Comparison of ENCODE assay signal across 17 mouse cellular contexts in genomic region chr1:34458431-34458830, GRCm38 (mm10). TPM values are rescaled to one million over a fixed set of nuclear protein-coding genes. Genes with fewer than 3 reads are reported as not detected.
DNase-seq lines count a peak whose midpoint lies in the region; ATAC-seq and TF ChIP-seq lines count a peak whose summit lies in the region.
"Had no signal": no experiment of that assay in that cellular context is flagged by ENCODE, and none has a peak within 500 bp of the region (broad histone marks: within the 10 kb centered on the region; RNA-seq: fewer than 3 reads in every experiment).

No protein-coding gene starts in this region.

- H3K4me3 ChIP-seq in heart, embryonic 14.5 days (ENCODE audit: control insufficient read depth in 1 of 2, insufficient read depth in 1 of 2, low read depth in 1 of 2, low read length in 2 of 2), result no peak overlapping the region
- H3K4me3 ChIP-seq in lung, postnatal 0 days (ENCODE audit: low read depth, low read length), result no peak overlapping the region
- H3K4me3 ChIP-seq in liver, embryonic 13.5 days (replicated peaks), result no peak overlapping the region

- peaks cover 30% of the 10 kb centered on the region for H3K27me3 ChIP-seq in heart, embryonic 14.5 days (ENCODE audit: control insufficient read depth, insufficient read depth, low read length)
- no peaks in the 10 kb centered on the region for H3K27me3 ChIP-seq in lung, postnatal 0 days (replicated peaks; ENCODE audit: insufficient read depth, low read length)
- peaks cover 33% of the 10 kb centered on the region for H3K27me3 ChIP-seq in liver, embryonic 13.5 days
- H3K27me3 ChIP-seq: intestine, embryonic 15.5 days had no signal

- no peaks in the 10 kb centered on the region for H3K9me3 ChIP-seq in heart, embryonic 14.5 days (ENCODE audit: control insufficient read depth, low read length)
- no peaks in the 10 kb centered on the region for H3K9me3 ChIP-seq in lung, postnatal 0 days (ENCODE audit: low read length)
- no peaks in the 10 kb centered on the region for H3K9me3 ChIP-seq in liver, embryonic 13.5 days (replicated peaks)
- H3K9me3 ChIP-seq: intestine, embryonic 15.5 days; limb, embryonic 10.5 days; lung, embryonic 15.5 days; megakaryocyte, embryonic 14.5 days had no signal

- H3K36me3 ChIP-seq in heart, embryonic 14.5 days (ENCODE audit: control insufficient read depth, insufficient read depth, low read length), result no peaks in the 10 kb centered on the region
- H3K36me3 ChIP-seq in lung, postnatal 0 days (ENCODE audit: insufficient read depth, low read length), result no peaks in the 10 kb centered on the region
- no peaks in the 10 kb centered on the region for H3K36me3 ChIP-seq in liver, embryonic 13.5 days
- H3K36me3 ChIP-seq: intestine, embryonic 15.5 days; limb, embryonic 10.5 days; lung, embryonic 15.5 days had no signal

- H3K9ac ChIP-seq in heart, embryonic 14.5 days (ENCODE audit: low read length), result peak overlapping the region; percentile 72; the same call in 1 of the 2 replicates
- no peak overlapping the region for H3K9ac ChIP-seq in lung, postnatal 0 days (replicated peaks; ENCODE audit: low read depth)
- no peak overlapping the region for H3K9ac ChIP-seq in liver, embryonic 13.5 days

- no peak overlapping the region for H3K27ac ChIP-seq in heart, embryonic 14.5 days (replicated peaks in 1 of 2; ENCODE audit: control insufficient read depth in 1 of 2, insufficient read depth in 1 of 2, low read depth in 2 of 2, low read length in 2 of 2)
- H3K27ac ChIP-seq in lung, postnatal 0 days (ENCODE audit: low read length), result no peak overlapping the region
- no peak overlapping the region for H3K27ac ChIP-seq in liver, embryonic 13.5 days
- H3K27ac ChIP-seq: intestine, embryonic 15.5 days; limb, embryonic 10.5 days; lung, embryonic 15.5 days had no signal

- peak overlapping the region; percentile 92 for H3K4me2 ChIP-seq in heart, embryonic 14.5 days (ENCODE audit: low read length)
- H3K4me2 ChIP-seq in lung, postnatal 0 days (replicated peaks; ENCODE audit: low read depth, low read length), result no peak overlapping the region
- H3K4me2 ChIP-seq in liver, embryonic 13.5 days, result peak overlapping the region; percentile 91; the same call in 1 of the 2 replicates

- ATAC-seq in heart, embryonic 14.5 days (ENCODE audit: insufficient number of reproducible peaks, insufficient read depth, low FRiP score, low read depth), result no peak
- no peak for ATAC-seq in lung, postnatal 0 days
- no peak for ATAC-seq in liver, embryonic 13.5 days (ENCODE audit: low read depth)

- TF ChIP-seq CTCF in lung, postnatal 0 days (IDR thresholded peaks at IDR 0.05), result no peak

- peaks cover 5 to 6% of the 10 kb centered on the region in 2 experiments; a peak in 2 of 4 replicates for H3K4me1 ChIP-seq in heart, embryonic 14.5 days (ENCODE audit: control insufficient read depth in 2 of 2, insufficient read depth in 2 of 2, low read length in 2 of 2)
- 0 out of 2 replicates have a peak, but pooled peaks cover 2% of the 10 kb centered on the region for H3K4me1 ChIP-seq in lung, postnatal 0 days (ENCODE audit: insufficient read depth, low read depth, low read length)
- H3K4me1 ChIP-seq in liver, embryonic 13.5 days (replicated peaks), result peaks cover 25% of the 10 kb centered on the region

- TF ChIP-seq EP300 in lung, postnatal 0 days (IDR thresholded peaks at IDR 0.05), result no peak

- no peak for DNase-seq in heart, postnatal 10 days
- peak; percentile 36 for DNase-seq in lung, postnatal 0 days (ENCODE audit: low spot score)
- no peak for DNase-seq in lung, adult 18-20 months
- peak; percentile 24 for DNase-seq in T-cell, adult 2 months (ENCODE audit: low spot score)
- DNase-seq in liver, embryonic 13.5 days, result no peak
- no peak for DNase-seq in gastrocnemius, postnatal 25 days
- DNase-seq: adrenal gland, postnatal 25 days; gastrocnemius, postnatal 36 days; kidney, postnatal 14 days; thymus, adult 2 months had no signal

- intact Hi-C loops in heart, postnatal 10 days (cut with DNase I), result no loop called here

- WGBS in heart, embryonic 14.5 days, result 33% methylated on average over 8 of the region's 8 CpGs
- WGBS in lung, postnatal 0 days, result 26% methylated on average over 8 of the region's 8 CpGs
- WGBS in liver, embryonic 13.5 days (ENCODE audit: insufficient replicate concordance), result 27% methylated on average over 8 of the region's 8 CpGs

RNA-seq across cellular contexts. Expression of gene Ptpn18, which starts 1.1 kb away (rescaled TPM):
- polyA plus RNA-seq in heart, embryonic 14.5 days (2014; fragmentation: Nextera tagmentation; extraction: Ambion mirVana), result 16.2 and 16.3 TPM in 2 replicates
- 1 to 10 TPM; 6.6 to 8.2 TPM for total RNA-seq in heart, postnatal 10 days (2021)
- 36.0 and 39.8 TPM in 2 replicates for polyA plus RNA-seq in lung, postnatal 0 days (2015; fragmentation: Nextera tagmentation; extraction: Ambion mirVana)
- polyA plus RNA-seq in liver, embryonic 13.5 days (2015; fragmentation: Nextera tagmentation; extraction: Ambion mirVana), result 14.4 and 16.9 TPM in 2 replicates
- 1 to 10 TPM; 2.1 to 2.3 TPM for total RNA-seq in gastrocnemius, postnatal 25 days (2021)

RNA-seq across cellular contexts. Expression of gene Imp4, which starts 18.8 kb away (rescaled TPM):
- polyA plus RNA-seq in heart, embryonic 14.5 days (2014; fragmentation: Nextera tagmentation; extraction: Ambion mirVana), result 59.0 and 66.7 TPM in 2 replicates
- total RNA-seq in heart, postnatal 10 days (2021), result 10 to 100 TPM; 33.9 to 36.0 TPM
- polyA plus RNA-seq in lung, postnatal 0 days (2015; fragmentation: Nextera tagmentation; extraction: Ambion mirVana), result 39.9 and 41.6 TPM in 2 replicates
- 73.8 and 81.4 TPM in 2 replicates for polyA plus RNA-seq in liver, embryonic 13.5 days (2015; fragmentation: Nextera tagmentation; extraction: Ambion mirVana)
- 10 to 100 TPM; 12.6 to 14.4 TPM for total RNA-seq in gastrocnemius, postnatal 25 days (2021)

RNA-seq across cellular contexts. Expression of gene Ccdc115, which starts 19.0 kb away (rescaled TPM):
- polyA plus RNA-seq in heart, embryonic 14.5 days (2014; fragmentation: Nextera tagmentation; extraction: Ambion mirVana), result 42.6 and 46.3 TPM in 2 replicates
- total RNA-seq in heart, postnatal 10 days (2021), result 10 to 100 TPM; 14.0 to 17.4 TPM
- 30.6 and 31.4 TPM in 2 replicates for polyA plus RNA-seq in lung, postnatal 0 days (2015; fragmentation: Nextera tagmentation; extraction: Ambion mirVana)
- polyA plus RNA-seq in liver, embryonic 13.5 days (2015; fragmentation: Nextera tagmentation; extraction: Ambion mirVana), result 28.2 and 30.8 TPM in 2 replicates
- 10 to 100 TPM; 10.2 to 10.8 TPM for total RNA-seq in gastrocnemius, postnatal 25 days (2021)

RNA-seq across cellular contexts. Expression of gene Prss39, which starts 39.8 kb away (rescaled TPM):
- polyA plus RNA-seq in heart, embryonic 14.5 days (2014; fragmentation: Nextera tagmentation; extraction: Ambion mirVana), result not detected in 2 replicates
- total RNA-seq in heart, postnatal 10 days (2021), result not detected
- polyA plus RNA-seq in lung, postnatal 0 days (2015; fragmentation: Nextera tagmentation; extraction: Ambion mirVana), result not detected in 2 replicates
- polyA plus RNA-seq in liver, embryonic 13.5 days (2015; fragmentation: Nextera tagmentation; extraction: Ambion mirVana), result not detected in 2 replicates
- total RNA-seq in gastrocnemius, postnatal 25 days (2021), result not detected
- total RNA-seq: adrenal gland, postnatal 25 days; gastrocnemius, postnatal 36 days; layer of hippocampus, postnatal 14 days had no signal
- polyA plus RNA-seq: frontal cortex, adult 2 months; intestine, embryonic 15.5 days; limb, embryonic 10.5 days; lung, embryonic 15.5 days had no signal

Comparison
In these comparisons a context has a peak if more than half of its experiments do, and no peak if none do; other contexts are left out.
1. DNase-seq: peak in lung, postnatal 0 days (single experiment) and T-cell, adult 2 months (single experiment); none in heart, postnatal 10 days (0 of 2), lung, adult 18-20 months (0 of 2), liver, embryonic 13.5 days (single experiment) and gastrocnemius, postnatal 25 days (single experiment).